Mouse (Mus musculus) cerebellum, postnatal 25 days (tissue): ENCODE results near the gene Zfp697.
"Not testable (repeated sequence)": the region's sequence is repeated elsewhere in the genome, so short reads cannot be mapped to it uniquely, and the experiment has no call there.

Experiments used
- DNase-seq, 2 experiments: peaks; one replicate each; pipeline ENCODE4 v3.0.0; 2021; ENCODE audit warnings: mixed read lengths in 2 of 2

Gene Zfp697

DNA sequence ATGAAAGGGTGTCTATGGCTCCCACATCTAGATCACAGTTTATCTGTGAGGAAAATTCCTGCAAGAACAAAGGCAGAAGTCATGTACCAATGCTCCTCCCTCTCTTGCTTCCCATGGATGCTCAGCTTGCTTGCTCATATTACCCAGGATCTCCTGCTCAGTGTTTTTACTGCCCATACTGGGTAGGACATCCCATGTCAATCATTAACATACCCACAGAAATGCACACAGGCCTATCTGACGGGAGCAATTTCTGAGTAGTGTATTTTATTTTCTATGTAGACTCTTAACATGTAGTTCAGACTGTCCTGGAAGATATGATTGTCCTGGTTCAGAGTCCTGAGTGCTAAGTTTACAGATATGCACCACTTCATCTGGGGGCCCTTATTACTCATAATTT lies 142.3 kb downstream of the Zfp697 start:
- DNase-seq, result not testable (repeated sequence)

GRCm38 (mm10) chr3:98524978-98525377 lies 142.7 kb downstream of the Zfp697 start:
- not testable (repeated sequence) for DNase-seq

DNA sequence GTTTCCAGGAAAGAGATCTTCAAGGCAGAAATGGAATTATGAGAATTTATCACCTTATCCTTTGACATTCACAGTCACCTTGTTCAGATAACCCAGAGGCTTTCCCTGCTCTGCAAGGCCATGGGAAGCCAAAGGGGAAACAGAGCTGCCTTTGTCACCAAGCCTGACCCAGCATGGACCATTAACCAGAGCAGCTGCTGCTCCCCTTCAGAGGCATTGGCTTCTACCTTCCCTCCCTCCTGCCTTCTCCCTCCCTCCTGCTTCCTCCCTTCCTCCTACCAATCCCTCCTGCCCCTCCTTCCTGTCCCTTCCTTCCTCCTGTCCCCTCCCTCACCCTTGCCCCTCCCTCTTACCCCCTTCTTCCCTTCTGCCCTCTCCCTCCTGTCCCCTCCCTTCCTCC lies 165.4 kb downstream of the Zfp697 start:
- not testable (repeated sequence) for DNase-seq

DNA sequence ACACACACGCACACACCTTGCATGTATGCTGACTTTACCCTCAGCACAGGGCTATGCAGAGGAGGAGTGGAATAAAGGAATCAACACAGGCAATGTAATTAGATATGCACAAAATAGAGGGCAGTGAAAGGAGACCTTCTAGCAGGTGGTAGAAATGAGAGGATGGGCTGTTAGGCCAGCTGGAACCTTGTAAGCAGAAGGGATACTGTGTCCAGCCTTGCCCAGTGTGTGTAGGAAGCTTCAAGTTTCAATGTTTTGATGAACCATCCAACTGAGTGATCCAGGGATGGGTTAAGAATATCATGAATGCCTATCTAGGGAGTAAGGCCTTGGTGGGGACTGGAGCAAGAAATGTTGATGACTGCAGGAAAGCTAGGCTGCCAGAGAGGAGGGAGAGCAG lies 166.2 kb downstream of the Zfp697 start:
- DNase-seq, result not testable (repeated sequence)

- not testable (repeated sequence) for DNase-seq
Measured at GRCm38 (mm10) chr3:98550215-98550614, 168.0 kb downstream of the Zfp697 start.

GRCm38 (mm10) chr3:98550832-98551231 lies 168.6 kb downstream of the Zfp697 start:
- DNase-seq, result not testable (repeated sequence)

GRCm38 (mm10) chr3:98560711-98561110 lies 178.4 kb downstream of the Zfp697 start:
- not testable (repeated sequence) for DNase-seq

- not testable (repeated sequence) for DNase-seq
Measured at GRCm38 (mm10) chr3:98563831-98564230, 181.6 kb downstream of the Zfp697 start.

- DNase-seq, result not testable (repeated sequence)
Measured at GRCm38 (mm10) chr3:98564894-98565293, 182.6 kb downstream of the Zfp697 start.

DNA sequence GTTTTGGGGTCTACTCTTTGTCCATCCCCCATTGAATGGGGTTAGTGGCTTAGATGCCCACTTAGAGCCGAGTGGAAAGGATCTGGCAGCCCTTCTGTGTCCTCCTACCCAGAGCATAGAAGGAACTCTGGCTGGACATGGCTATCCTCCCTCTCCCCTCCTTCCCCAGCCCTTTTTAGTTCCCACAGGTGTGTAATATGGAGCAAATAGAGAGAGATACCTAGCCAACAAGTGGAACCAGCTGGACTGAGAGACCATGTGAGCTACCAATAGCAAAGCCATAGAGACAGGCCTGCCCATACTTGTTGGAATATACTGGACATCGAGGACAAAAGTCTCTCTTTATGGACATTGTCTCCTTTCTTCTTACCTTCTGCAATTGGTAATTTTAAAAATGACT lies 185.5 kb downstream of the Zfp697 start:
- DNase-seq, result not testable (repeated sequence)

DNA sequence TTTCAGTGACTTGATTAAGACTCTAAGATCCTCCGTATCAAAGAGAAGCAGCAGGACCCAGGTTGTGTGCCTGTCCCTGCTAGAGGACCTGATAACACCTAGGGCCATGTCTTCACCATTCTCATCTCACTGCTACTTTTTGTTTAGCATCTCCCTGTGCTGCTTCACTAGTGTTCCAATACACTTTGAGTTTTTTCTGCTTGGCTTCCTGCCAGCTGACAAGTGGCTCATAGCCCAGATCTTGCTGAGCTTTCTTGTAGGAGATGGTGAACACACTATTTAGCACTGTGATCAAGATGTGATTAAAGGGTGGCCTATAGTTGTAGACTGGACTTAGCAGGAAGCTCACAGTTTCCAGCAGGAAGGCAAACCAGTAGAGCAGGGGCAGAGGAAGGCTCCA lies 198.8 kb downstream of the Zfp697 start:
- DNase-seq, result peak; percentile 6 to 27

- DNase-seq, result not testable (repeated sequence)
Measured at GRCm38 (mm10) chr3:98582202-98582601, 199.9 kb downstream of the Zfp697 start.

- not testable (repeated sequence) for DNase-seq
Measured at GRCm38 (mm10) chr3:98582622-98583021, 200.4 kb downstream of the Zfp697 start.

DNA sequence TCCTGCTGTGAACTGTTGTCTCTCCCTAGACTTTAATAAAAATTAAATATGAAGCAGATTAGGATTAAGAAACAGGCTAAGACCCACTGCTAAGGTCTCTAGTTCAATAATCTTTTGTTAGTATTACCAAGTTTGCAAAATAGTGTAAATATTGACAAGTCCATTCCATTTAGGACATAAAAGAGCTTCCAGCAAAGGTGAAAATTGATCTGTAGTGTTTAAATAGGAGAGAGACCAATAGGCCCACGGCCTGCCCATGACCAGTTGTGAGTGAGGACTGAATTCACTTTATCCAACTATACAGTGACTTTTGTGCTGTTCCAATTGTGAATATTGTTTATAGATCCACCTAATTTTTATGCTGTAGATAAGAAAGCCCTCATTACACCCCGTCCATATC lies 205.5 kb downstream of the Zfp697 start:
- no peak for DNase-seq

GRCm38 (mm10) chr3:98588707-98589106 lies 206.4 kb downstream of the Zfp697 start, which contains the start of gene Gm10681:
Gene Gm10681 (minus strand): TSS chr3:98588807.
- no peak for DNase-seq

- not testable (repeated sequence) for DNase-seq
Measured at GRCm38 (mm10) chr3:98613540-98613939, 231.3 kb downstream of the Zfp697 start.

DNA sequence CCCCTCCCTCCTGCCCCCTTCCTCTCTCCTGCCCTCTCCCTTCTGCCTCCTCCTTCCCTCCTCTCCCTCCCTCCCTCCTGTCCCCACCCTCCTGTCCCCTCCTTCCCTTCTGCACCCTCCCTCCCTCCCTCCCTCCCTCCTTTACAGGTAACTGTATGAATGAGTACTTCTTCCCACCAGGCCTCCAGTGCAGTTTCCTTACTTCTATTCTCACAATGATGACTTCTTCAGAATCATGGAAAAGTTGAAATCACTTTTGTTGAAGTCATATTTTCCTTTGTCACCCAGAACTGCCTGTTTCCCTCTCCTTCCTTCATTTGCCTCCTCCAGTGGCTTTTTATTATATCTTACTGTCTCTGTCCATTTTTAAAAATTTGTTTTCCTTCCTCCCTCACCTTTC lies 231.7 kb downstream of the Zfp697 start:
- no peak for DNase-seq

DNA sequence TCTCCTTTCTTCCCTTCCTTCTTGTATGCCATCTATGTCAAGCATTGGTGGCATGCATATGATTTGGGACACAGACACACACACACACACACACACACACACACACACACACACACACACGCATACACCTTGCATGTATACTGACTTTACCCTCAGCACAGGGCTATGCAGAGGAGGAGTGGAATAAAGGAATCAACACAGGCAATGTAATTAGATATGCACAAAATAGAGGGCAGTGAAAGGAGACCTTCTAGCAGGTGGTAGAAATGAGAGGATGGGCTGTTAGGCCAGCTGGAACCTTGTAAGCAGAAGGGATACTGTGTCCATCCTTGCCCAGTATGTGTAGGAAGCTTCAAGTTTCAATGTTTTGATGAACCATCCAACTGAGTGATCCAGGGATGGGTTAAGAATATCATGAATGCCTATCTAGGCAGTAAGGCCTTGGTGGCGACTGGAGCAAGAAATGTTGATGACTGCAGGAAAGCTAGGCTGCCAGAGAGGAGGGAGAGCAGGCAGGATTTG lies 232.2 kb downstream of the Zfp697 start:
- not testable (repeated sequence) for DNase-seq

- not testable (repeated sequence) for DNase-seq
Measured at GRCm38 (mm10) chr3:98616244-98616643, 234.0 kb downstream of the Zfp697 start.

DNA sequence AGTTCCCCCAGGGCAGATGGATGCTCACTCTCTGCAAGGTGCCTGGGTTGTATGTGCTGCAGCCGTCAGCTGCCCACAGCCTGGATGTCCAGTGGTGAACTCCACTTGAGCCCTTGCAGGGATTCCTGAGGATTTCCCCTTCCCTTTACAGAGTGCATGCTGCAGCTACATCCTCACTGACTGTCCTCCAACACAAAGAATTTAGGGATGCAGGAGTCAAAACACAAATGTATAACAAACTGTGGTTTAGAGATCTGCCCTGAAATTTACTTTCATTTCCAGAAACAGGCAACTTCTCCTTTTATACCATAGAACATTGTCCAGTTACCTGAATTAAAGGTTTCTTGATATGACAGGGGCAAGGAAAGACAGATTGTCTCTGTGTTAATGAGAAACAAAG lies 234.5 kb downstream of the Zfp697 start:
- DNase-seq, result not testable (repeated sequence)

DNA sequence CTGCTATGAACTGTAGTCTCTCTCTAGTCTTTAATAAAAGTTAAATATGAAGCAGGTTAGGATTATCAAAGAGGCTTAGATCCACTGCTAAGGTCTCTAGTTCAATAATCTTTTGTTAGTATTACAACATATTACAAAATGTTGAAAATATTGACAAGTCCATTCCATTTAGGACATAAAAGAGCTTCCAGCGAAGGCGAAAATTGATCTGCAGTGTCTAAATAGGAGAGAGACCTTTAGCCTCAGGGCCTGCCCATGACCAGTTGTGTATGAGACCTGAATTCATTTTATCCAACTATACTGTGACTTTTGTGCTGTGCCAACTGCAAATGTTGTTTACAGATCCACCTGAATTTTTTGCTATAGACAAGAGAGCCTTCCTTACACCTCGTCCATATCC lies 247.4 kb downstream of the Zfp697 start:
- no peak for DNase-seq

DNA sequence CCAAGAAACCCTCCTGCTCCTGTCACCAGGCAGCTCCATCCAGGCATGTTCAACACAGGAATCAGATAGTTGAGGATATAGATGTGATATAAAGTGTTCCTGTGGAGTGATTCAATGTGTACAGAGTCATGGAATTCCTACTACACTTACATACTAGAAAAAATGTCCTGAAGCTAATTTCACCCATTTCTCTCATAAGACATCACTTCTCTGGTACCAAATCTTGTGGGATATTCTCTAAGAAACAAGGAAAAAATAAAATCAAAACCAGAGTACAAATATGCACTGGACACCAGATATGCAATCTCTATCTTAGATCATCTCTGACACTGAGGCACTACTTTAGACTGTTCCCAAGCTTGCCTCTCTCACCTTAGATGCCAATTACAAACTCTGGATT lies 247.9 kb downstream of the Zfp697 start, which contains the start of gene Hsd3b5:
Hsd3b5 (minus strand) TSS at position 101 of the 400 bp plus-strand sequence.
- DNase-seq, result no peak

DNA sequence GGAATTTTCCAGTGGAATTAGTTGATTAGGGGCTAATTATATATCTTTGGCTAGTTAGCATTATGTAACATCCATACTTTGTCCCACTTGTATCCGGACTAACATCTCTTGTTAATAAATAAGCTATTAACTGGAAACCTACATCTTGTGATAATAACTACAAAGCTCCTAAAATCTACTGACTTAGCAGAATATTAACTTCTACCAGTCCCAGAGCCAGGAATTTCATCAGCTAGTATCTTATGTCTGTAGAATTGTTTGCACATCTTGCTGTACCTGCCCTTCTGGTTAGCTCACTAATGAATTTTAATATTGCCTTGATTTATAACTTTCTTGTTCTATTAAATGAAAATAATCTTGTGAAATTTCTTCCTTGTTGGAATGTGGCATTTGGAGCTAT lies 252.9 kb downstream of the Zfp697 start:
- no peak for DNase-seq

DNA sequence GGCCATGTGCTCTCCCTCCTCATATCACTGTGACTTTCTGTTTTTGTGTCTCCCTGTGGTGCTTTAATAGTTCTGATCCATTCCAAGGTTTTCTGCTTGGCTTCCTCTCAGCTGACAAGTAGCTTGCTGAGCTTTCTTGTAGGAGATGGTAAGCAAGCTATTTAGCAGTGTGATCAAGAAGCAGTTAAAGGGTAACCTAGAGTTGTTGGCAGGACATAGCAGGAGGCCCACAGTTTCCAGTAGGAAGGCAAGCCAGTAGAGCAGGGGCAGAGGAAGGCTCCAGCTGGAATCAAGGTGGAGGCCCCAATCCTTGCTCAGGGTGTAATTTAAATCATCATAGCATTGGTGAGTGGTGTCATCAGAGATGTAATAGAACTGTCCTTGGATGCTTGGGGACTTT lies 298.5 kb downstream of the Zfp697 start:
- DNase-seq, result no peak

GRCm38 (mm10) chr3:98682401-98682800 lies 300.1 kb downstream of the Zfp697 start:
- no peak for DNase-seq
